Mouse (Mus musculus) heart, postnatal 36 days (tissue): Measurements from ENCODE around the gene Magel2. TPM values are rescaled to one million over a fixed set of nuclear protein-coding genes. Genes with fewer than 3 reads are reported as not detected.

Source experiments
- DNase-seq, 2 experiments: peaks; one replicate each; pipeline ENCODE4 v3.0.0; 2021 to 2022
- intact Hi-C: fragments of 180-260 bp; cut with DNase I; formaldehyde crosslinking; loops from one replicate; pipeline ENCODE4 v1.15.1; 2025
- total RNA-seq, 2 experiments: library from RNA; stranded (reverse); gene quantifications; 2 replicates each; pipeline ENCODE4 v1.2.3; 2021

Gene Magel2
- total RNA-seq, 2 experiments from 2014 or later = not detected

DNA sequence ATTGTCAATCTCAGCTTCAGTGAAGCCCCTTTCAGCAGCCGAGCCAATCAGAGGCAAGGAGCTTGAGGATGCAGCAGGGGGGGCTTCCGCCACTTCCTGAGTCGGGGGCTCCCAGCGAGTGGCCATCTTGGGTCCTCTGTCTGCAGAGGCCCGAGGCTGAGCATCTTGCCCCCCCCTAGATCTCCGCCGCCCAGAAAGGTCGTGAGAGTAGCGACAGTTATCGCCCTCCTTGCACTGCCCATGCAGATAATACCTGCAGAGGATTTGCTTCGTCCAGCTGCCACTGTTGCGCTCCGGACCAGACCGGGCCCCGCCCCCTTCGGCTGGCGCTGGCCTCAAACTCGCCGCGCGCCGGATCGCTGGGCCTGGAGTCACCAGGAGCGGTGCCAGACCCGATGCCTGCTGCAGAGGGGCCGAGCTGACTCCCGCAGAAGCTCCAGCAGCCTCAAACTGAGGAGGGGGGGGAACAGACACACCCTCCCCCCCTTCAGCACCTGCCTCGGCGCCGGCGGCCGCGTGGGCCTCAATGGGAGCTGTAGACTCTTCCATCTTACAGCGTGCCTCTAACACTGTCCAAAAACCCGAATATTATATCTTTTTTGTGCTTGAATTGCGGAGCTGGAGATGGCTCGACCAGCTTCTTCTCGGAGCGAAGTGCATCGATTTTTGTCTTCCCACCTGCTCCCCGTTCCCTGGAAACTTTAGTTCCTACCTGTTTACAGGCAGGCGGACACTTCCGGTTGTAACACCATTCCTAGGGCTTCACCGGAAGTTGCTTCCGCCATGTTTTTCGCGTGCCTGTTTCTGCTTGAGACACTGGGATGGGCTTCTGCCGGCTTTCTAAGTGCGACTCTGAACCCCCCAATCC lies 42.9 kb downstream of the Magel2 start, which contains the start of gene Mkrn3:
Mkrn3 (minus strand) TSS at position 647 of the 868 bp plus-strand sequence.
- intact Hi-C loops = loop anchor here (5.0 kb wide), 1 partner anchor 43 kb away; the partner anchor contains the start of gene Peg12
- peak; percentile 77 to 80 for DNase-seq

DNA sequence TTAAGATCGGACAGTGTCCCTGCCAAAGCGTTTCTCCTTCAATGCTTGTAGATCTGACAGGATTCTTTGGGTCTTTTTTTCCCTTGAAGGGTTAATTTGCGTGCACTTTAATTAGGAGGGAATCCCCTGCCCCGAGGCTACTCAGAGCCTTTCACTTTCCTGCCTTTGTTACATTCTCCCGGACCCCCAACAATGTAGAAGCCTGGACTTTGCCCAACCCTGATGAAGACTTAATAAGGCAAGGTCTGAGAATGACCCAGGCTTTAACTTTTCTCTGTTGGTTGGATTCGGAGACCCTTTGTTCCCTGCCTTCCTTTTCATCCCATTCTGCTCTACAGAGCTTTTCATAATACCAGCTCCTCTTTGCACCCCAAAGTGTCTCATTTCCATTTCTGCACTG lies 43.8 kb downstream of the Magel2 start:
- intact Hi-C loops = loop anchor here (5.0 kb wide), 1 partner anchor 42 kb away; the partner anchor contains the start of gene Peg12
- no peak for DNase-seq

DNA sequence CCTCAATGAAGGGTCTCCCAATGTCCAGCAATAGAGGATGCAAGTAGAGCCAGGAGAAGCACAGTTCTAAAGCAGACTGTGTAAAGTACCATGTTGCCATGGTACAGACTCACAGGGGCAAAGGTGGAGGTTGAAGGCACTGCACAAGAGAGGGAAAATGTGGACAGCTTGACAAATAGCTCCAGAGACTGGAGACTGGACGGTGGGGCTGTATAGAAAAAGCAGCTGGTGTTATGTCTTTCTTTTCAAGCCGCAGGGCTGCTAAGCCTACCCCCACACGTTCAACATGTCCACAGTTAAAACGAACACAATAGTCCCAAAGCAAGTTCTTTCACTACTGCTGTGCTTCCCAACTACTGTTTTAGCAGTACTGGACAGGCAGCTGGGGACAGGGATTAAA lies 46.4 kb downstream of the Magel2 start:
- DNase-seq = no peak
- intact Hi-C loops = loop anchor here (5.0 kb wide), 1 partner anchor 39 kb away; the partner anchor contains the start of gene Peg12

DNA sequence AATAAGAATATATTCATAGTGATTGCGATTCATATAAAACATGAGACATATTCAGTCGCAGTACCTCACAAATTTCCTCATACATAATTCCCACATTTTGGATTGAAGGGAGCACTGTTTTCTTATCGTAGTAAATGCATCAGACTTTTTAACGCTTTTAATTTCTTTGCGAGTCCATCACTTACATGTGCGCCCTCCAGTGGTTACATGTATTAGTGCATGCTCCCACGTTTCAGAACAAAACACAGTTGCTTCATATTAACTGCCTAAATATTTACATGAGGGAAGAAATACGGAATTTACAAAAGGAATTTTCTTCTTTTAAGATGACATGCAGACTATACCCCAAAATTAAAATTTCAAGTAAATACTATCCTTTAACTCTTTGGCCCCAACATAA lies 51.5 kb downstream of the Magel2 start:
- DNase-seq = peak; percentile 4 to 20
- intact Hi-C loops = no loop called here

Other genes starting within 250 kb of the Magel2 start
- gene Ndn, start 30.4 kb upstream of the Magel2 start, total RNA-seq = 1 to 10 TPM; 4.1 to 4.8 TPM
- gene Mkrn3, start 43.1 kb downstream of the Magel2 start, total RNA-seq = under 1 TPM; 0.14 to 0.33 TPM
- under 1 TPM; 0.86 to 0.92 TPM for gene Peg12, start 87.5 kb downstream of the Magel2 start, total RNA-seq